Mouse (Mus musculus) embryonic fibroblast, embryonic 13.5 days (primary cell): ENCODE data around the gene Mme.

Experiments
- CTCF ChIP-seq: IDR thresholded peaks from 2 replicates; pipeline ENCODE4 v1.5.1; 2011; ENCODE audit warnings: mild to moderate bottlenecking, control low read depth, low read length, moderate library complexity, borderline replicate concordance; ENCODE audit not compliant: insufficient read depth
- POLR2A ChIP-seq: IDR thresholded peaks from 2 replicates; pipeline ENCODE4 v1.6.1; 2011; ENCODE audit warnings: low read depth, mild to moderate bottlenecking, control low read depth, low read length, moderate library complexity

DNA sequence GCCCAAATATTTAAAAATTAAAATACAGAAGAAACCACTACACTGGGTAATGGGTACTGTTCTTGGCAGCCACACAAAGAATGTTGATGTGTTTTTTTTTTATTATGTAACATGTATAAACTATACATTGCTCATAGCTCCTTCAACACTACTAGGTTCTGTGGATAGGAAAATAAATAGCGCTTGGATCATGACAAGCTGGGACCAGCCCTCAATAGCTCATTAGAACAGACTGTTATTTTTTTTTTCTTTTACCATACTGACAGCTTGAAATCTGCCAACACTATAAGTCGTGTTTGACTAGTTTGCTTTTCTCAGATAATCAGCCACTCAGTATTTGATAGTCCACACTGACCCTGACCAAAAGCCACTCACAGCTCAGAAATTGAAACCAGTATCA is 150.0 kb downstream of the Mme start:
- TF ChIP-seq CTCF: no peak
- TF ChIP-seq POLR2A: no peak
